Mouse (Mus musculus): Measurements from ENCODE around the gene Nbea.

GRCm38 (mm10) chr3:56018494-56018893 is 165.0 kb downstream of the Nbea start:
- TF ChIP-seq TAL1 (IDR thresholded peaks at IDR 0.05; ENCODE audit: low read length) = no peak
- no peak for TF ChIP-seq GATA1 (IDR thresholded peaks at IDR 0.05; ENCODE audit: low read length)

All from erythroblast, embryonic 14.5 days (primary cell).